ENCODE assay signal across 8 mouse cellular contexts in the genomic region with DNA sequence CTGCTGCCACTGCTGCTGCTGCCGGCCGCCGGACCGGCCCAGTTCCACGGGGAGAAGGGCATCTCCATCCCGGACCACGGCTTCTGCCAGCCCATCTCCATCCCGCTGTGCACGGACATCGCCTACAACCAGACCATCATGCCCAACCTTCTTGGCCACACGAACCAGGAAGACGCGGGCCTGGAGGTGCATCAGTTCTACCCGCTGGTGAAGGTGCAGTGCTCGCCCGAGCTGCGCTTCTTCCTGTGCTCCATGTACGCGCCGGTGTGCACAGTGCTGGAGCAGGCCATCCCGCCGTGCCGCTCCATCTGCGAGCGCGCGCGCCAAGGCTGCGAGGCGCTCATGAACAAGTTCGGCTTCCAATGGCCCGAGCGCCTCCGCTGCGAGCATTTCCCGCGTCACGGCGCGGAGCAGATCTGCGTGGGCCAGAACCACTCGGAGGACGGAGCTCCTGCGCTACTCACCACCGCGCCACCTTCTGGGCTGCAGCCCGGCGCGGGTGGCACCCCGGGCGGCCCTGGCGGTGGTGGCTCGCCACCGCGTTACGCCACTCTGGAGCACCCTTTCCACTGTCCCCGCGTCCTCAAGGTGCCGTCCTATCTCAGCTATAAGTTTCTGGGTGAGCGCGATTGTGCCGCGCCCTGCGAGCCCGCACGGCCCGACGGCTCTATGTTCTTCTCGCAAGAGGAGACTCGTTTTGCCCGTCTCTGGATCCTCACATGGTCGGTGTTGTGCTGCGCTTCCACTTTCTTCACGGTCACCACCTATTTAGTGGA. TPM values are rescaled to one million over a fixed set of nuclear protein-coding genes. Genes with fewer than 3 reads are reported as not detected.
A peak's percentile ranks its signal among the peaks of the same experiment; 100 is the strongest.
DNase-seq lines count a peak whose midpoint lies in the region; ATAC-seq and TF ChIP-seq lines count a peak whose summit lies in the region.

No protein-coding gene starts in this region.

- no peak for TF ChIP-seq EP300 in liver, embryonic 14.5 days (IDR thresholded peaks at IDR 0.05; ENCODE audit: low read depth)

- peak overlapping the region; percentile 77 for H3K9ac ChIP-seq in intestine, embryonic 16.5 days (ENCODE audit: low read depth, low read length)
- H3K9ac ChIP-seq in liver, embryonic 14.5 days (replicated peaks) = no peak overlapping the region

- H3K4me1 ChIP-seq in intestine, embryonic 16.5 days (ENCODE audit: control insufficient read depth, insufficient read depth, low read length) = peaks cover 12% of the 10 kb centered on the region
- no peaks in the 10 kb centered on the region for H3K4me1 ChIP-seq in liver, embryonic 14.5 days (replicated peaks; ENCODE audit: control insufficient read depth in 2 of 2, insufficient read depth in 2 of 2, low read length in 1 of 2)

- peak overlapping the region; percentile 95 for H3K27ac ChIP-seq in intestine, embryonic 16.5 days (ENCODE audit: low read length)
- H3K27ac ChIP-seq in liver, embryonic 14.5 days = no peak overlapping the region

- DNase-seq in layer of hippocampus, postnatal 25 days (ENCODE audit: extremely low spot score in 1 of 2, low spot score in 1 of 2) = peak; percentile 29 to 32
- DNase-seq in layer of hippocampus, adult 9-10 months (ENCODE audit: low spot score) = no peak
- peak; percentile 61 for DNase-seq in brain, adult 2 months (ENCODE audit: low read depth, low spot score)
- DNase-seq in gastrocnemius, postnatal 14 days = peak; percentile 44
- DNase-seq in liver, embryonic 14.5 days (ENCODE audit: low read depth in 3 of 3, low spot score in 3 of 3) = no peak
- DNase-seq in retina, embryonic 14.5 days (ENCODE audit: low spot score) = peak; percentile 60

- under 1% methylated on average over 74 of the region's 74 CpGs for WGBS in intestine, embryonic 16.5 days
- under 1% methylated on average over 74 of the region's 74 CpGs for WGBS in liver, embryonic 14.5 days (ENCODE audit: insufficient replicate concordance)

- H3K27me3 ChIP-seq in intestine, embryonic 16.5 days (replicated peaks; ENCODE audit: control insufficient read depth, insufficient read depth, low read length) = peaks cover 9% of the 10 kb centered on the region
- H3K27me3 ChIP-seq in liver, embryonic 14.5 days (ENCODE audit: control insufficient read depth, insufficient read depth, low read length) = peaks cover 72% of the 10 kb centered on the region

- no peaks in the 10 kb centered on the region for H3K36me3 ChIP-seq in intestine, embryonic 16.5 days (ENCODE audit: control insufficient read depth, insufficient read depth, low read length)
- no peaks in the 10 kb centered on the region for H3K36me3 ChIP-seq in liver, embryonic 14.5 days (replicated peaks; ENCODE audit: control insufficient read depth, insufficient read depth, low read depth)

- H3K9me3 ChIP-seq in intestine, embryonic 16.5 days (ENCODE audit: control insufficient read depth, low read length) = no peaks in the 10 kb centered on the region
- no peaks in the 10 kb centered on the region for H3K9me3 ChIP-seq in liver, embryonic 14.5 days (ENCODE audit: control insufficient read depth, low read length)

- intact Hi-C loops in gastrocnemius, postnatal 14 days (cut with DNase I; ENCODE audit: low total_unique reads) = no loop called here

- peak; percentile 29 for ATAC-seq in intestine, embryonic 16.5 days
- no peak for ATAC-seq in liver, embryonic 14.5 days (ENCODE audit: insufficient read depth)
- ATAC-seq in inflammation-experienced regulatory T-cells, adult 6 months = no peak

- peak overlapping the region; percentile 78 for H3K4me2 ChIP-seq in intestine, embryonic 16.5 days (ENCODE audit: low read depth, low read length)
- peak overlapping the region; percentile 44 for H3K4me2 ChIP-seq in liver, embryonic 14.5 days (ENCODE audit: low read depth)

- H3K4me3 ChIP-seq in intestine, embryonic 16.5 days (ENCODE audit: low read length) = peak overlapping the region; percentile 72
- peak overlapping the region; percentile 37 to 41 for H3K4me3 ChIP-seq in liver, embryonic 14.5 days (ENCODE audit: insufficient read depth in 1 of 2, low read depth in 2 of 2, low read length in 2 of 2)

- TF ChIP-seq CTCF in liver, embryonic 14.5 days (IDR thresholded peaks at IDR 0.05; ENCODE audit: low read depth) = no peak

RNA-seq across cellular contexts. Expression of gene Fzd2, which starts 0.8 kb away (rescaled TPM):
- 1 to 10 TPM; 6.6 to 9.9 TPM for total RNA-seq in layer of hippocampus, postnatal 25 days (2021)
- total RNA-seq in gastrocnemius, postnatal 14 days (2021) = 1 to 10 TPM; 3.6 to 7.3 TPM
- polyA plus RNA-seq in intestine, embryonic 16.5 days (2015; fragmentation: Nextera tagmentation; extraction: Ambion mirVana) = 9.4 and 9.8 TPM in 2 replicates
- polyA plus RNA-seq in liver, embryonic 14.5 days (2012; rRNA removed) = 0.91 and 1.1 TPM in 2 replicates
- 0.28 and 0.47 TPM in 2 replicates for polyA plus RNA-seq in liver, embryonic 14.5 days (2014; fragmentation: Nextera tagmentation; extraction: Ambion mirVana)
- not detected for polyA plus RNA-seq in inflammation-experienced regulatory T-cells, adult 6 months (2017; shearing (Covaris generic))

RNA-seq across cellular contexts. Expression of gene Gm11627, which starts 25.7 kb away (rescaled TPM):
- total RNA-seq in layer of hippocampus, postnatal 25 days (2021) = 1 to 10 TPM; 3.1 to 3.7 TPM
- under 1 TPM; 0.38 to 0.66 TPM for total RNA-seq in gastrocnemius, postnatal 14 days (2021)
- polyA plus RNA-seq in intestine, embryonic 16.5 days (2015; fragmentation: Nextera tagmentation; extraction: Ambion mirVana) = 14.9 and 15.8 TPM in 2 replicates
- polyA plus RNA-seq in liver, embryonic 14.5 days (2012; rRNA removed) = 0.08 and 0.17 TPM in 2 replicates
- polyA plus RNA-seq in liver, embryonic 14.5 days (2014; fragmentation: Nextera tagmentation; extraction: Ambion mirVana) = not detected in 2 replicates
- polyA plus RNA-seq in inflammation-experienced regulatory T-cells, adult 6 months (2017; shearing (Covaris generic)) = not detected

RNA-seq across cellular contexts. Expression of gene Gpatch8, which starts 48.8 kb away (rescaled TPM):
- total RNA-seq in layer of hippocampus, postnatal 25 days (2021) = 10 to 100 TPM; 38.3 to 49.4 TPM
- 10 to 100 TPM; 21.1 to 27.7 TPM for total RNA-seq in gastrocnemius, postnatal 14 days (2021)
- 31.7 and 34.5 TPM in 2 replicates for polyA plus RNA-seq in intestine, embryonic 16.5 days (2015; fragmentation: Nextera tagmentation; extraction: Ambion mirVana)
- polyA plus RNA-seq in liver, embryonic 14.5 days (2012; rRNA removed) = 7.5 and 7.8 TPM in 2 replicates
- polyA plus RNA-seq in liver, embryonic 14.5 days (2014; fragmentation: Nextera tagmentation; extraction: Ambion mirVana) = 14.1 and 16.4 TPM in 2 replicates
- 10 to 100 TPM; 58.6 to 77.0 (median 60.5) TPM for polyA plus RNA-seq in inflammation-experienced regulatory T-cells, adult 6 months (2017; shearing (Covaris generic))

RNA-seq across cellular contexts. Expression of gene Meioc, which starts 58.6 kb away (rescaled TPM):
- total RNA-seq in layer of hippocampus, postnatal 25 days (2021) = not detected
- total RNA-seq in gastrocnemius, postnatal 14 days (2021) = not detected
- polyA plus RNA-seq in intestine, embryonic 16.5 days (2015; fragmentation: Nextera tagmentation; extraction: Ambion mirVana) = 0.24 and 0.65 TPM in 2 replicates
- 0.01 and 0.02 TPM in 2 replicates for polyA plus RNA-seq in liver, embryonic 14.5 days (2012; rRNA removed)
- 0.11 TPM in 1 of 2 replicates, not detected in the other for polyA plus RNA-seq in liver, embryonic 14.5 days (2014; fragmentation: Nextera tagmentation; extraction: Ambion mirVana)
- polyA plus RNA-seq in inflammation-experienced regulatory T-cells, adult 6 months (2017; shearing (Covaris generic)) = under 1 TPM in 2 of 3 experiments, not detected in 1; 0.08 to 0.20 TPM

Comparison
In these comparisons a context has a peak if more than half of its experiments do, and no peak if none do; other contexts are left out.
1. DNase-seq: peak in layer of hippocampus, postnatal 25 days (2 of 2), brain, adult 2 months (single experiment), gastrocnemius, postnatal 14 days (single experiment) and retina, embryonic 14.5 days (single experiment); none in layer of hippocampus, adult 9-10 months (single experiment) and liver, embryonic 14.5 days (0 of 3).
2. RNA of gene Gm11627, which starts 25.7 kb away (polyA plus RNA-seq): 14.9 to 15.8 TPM in intestine, embryonic 16.5 days; 0.08 to 0.17 TPM in liver, embryonic 14.5 days and not detected in inflammation-experienced regulatory T-cells, adult 6 months; every median in the first group is over 10 times any median in the second.